8 mouse cellular contexts compared by ENCODE assay signal in the genomic region with DNA sequence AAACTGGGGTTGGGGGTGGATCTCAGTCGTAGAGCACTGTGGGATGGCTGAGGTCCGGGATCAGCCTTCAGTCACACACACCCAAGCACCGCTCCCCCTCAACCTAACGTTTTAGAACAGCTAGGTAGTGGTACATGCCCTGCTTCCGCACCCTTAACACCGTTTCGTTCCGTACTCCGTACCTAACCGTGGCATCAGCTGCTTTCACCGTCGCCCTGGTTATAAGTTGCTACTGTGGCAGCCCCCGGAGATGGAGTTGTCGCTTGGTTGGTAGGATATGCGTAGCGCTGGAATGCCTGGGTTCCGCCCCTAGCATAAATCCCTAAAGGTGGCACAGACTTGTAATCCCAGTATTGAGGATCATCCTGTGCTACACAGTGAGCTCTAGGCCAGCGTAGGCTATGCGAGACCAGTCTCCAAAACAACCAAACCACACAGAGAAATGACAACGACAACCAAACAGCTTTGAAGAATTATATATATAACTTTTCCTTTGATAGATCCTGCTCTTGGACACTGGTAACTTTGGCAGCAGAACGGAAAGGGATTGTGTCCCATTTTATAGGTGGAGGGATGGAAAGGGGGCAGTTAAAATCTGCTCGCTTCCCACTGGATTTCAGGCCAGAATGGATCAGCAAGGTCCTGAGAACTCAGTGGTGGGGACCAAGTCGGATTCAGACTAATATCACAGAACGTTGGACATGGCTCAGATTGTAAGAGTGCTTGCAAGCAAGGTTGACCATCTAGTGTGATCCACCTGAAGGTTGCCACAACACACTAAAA. TPM values are rescaled to one million over a fixed set of nuclear protein-coding genes. Genes with fewer than 3 reads are reported as not detected.
DNase-seq lines count a peak whose midpoint lies in the region; ATAC-seq and TF ChIP-seq lines count a peak whose summit lies in the region.

A gene (minus strand): TSS at position 207 of the 783 bp plus-strand sequence.

- peak within 1 kb of the TSS; percentile 84 for H3K4me3 ChIP-seq in kidney, adult 2 months (ENCODE audit: insufficient read depth, low read depth, low read length)
- peak within 1 kb of the TSS; percentile 67 for H3K4me3 ChIP-seq in G1E (ENCODE audit: low read depth, low read length)

- no peak for ATAC-seq in G1E (ENCODE audit: extremely low read depth, insufficient number of reproducible peaks, low FRiP score, poor library complexity, severe bottlenecking)
- peak; percentile 24 to 50; a peak in 3 of 4 replicates for ATAC-seq in hematopoietic stem cell, adult 5-6 weeks (replicated peaks in 1 of 2; ENCODE audit: insufficient read depth in 1 of 2, low FRiP score in 2 of 2, low TSS enrichment in 1 of 2, low read depth in 1 of 2, poor library complexity in 2 of 2, severe bottlenecking in 2 of 2)

- 4% methylated on average over 24 of the region's 24 CpGs for WGBS in kidney, adult 2 months

- H3K27ac ChIP-seq in kidney, adult 2 months (ENCODE audit: insufficient read depth, low read depth, low read length) = peak within 1 kb of the TSS; percentile 81

- no peak for DNase-seq in kidney, adult 2 months
- DNase-seq in kidney, postnatal 10 days = no peak
- no peak for DNase-seq in G1E (ENCODE audit: low spot score)
- DNase-seq in embryo, embryonic 11 days = peak; percentile 10
- peak; percentile 9 for DNase-seq in liver
- peak; percentile 24 for DNase-seq in neural tube, embryonic 10.5 days (ENCODE audit: extremely low spot score, low spot score)
- no peak for DNase-seq in urinary bladder, postnatal 36 days (ENCODE audit: low spot score in 2 of 2)

- H3K4me1 ChIP-seq in kidney, adult 2 months (ENCODE audit: control insufficient read depth, insufficient read depth, low read length) = no peaks in the 10 kb centered on the region
- peaks cover 11% of the 10 kb centered on the region; the same call in 1 of the 2 replicates for H3K4me1 ChIP-seq in G1E (ENCODE audit: insufficient read depth, low read depth, low read length)

- TF ChIP-seq POLR2A in kidney, adult 2 months (IDR thresholded peaks at IDR 0.05; ENCODE audit: low read depth, low read length) = no peak

- TF ChIP-seq CTCF in kidney, adult 2 months (conservative IDR thresholded peaks at IDR 0.05; ENCODE audit: insufficient read depth, insufficient read length, low read depth, low read length) = no peak
- no peak for TF ChIP-seq CTCF in G1E (IDR thresholded peaks at IDR 0.05; ENCODE audit: low read depth, low read length)

- no peaks in the 10 kb centered on the region for H3K9me3 ChIP-seq in G1E (replicated peaks)

- no peaks in the 10 kb centered on the region for H3K27me3 ChIP-seq in kidney, adult 2 months (replicated peaks; ENCODE audit: control insufficient read depth, insufficient read depth, low read length)
- no peaks in the 10 kb centered on the region for H3K27me3 ChIP-seq in G1E (ENCODE audit: insufficient read depth, low read length)

- no peaks in the 10 kb centered on the region for H3K36me3 ChIP-seq in kidney, adult 2 months (ENCODE audit: control insufficient read depth, insufficient read depth, low read length)
- H3K36me3 ChIP-seq in G1E (replicated peaks) = no peaks in the 10 kb centered on the region

RNA-seq across cellular contexts. Expression of the gene that starts here (rescaled TPM):
- 3.3 and 4.6 TPM in 2 replicates for polyA plus RNA-seq in kidney, adult 2 months (2012; rRNA removed)
- total RNA-seq in G1E (2014; fragmentation: Nextera tagmentation) (27.5 and 36.9 TPM in 2 replicates), G1E (2017) (35.6 and 38.5 TPM in 2 replicates)
- 1.7 and 1.8 TPM in 2 replicates for polyA plus RNA-seq in G1E (2012)
- total RNA-seq in hematopoietic stem cell, adult 5-6 weeks (2017) = 42.7 and 47.6 TPM in 2 replicates

Comparison
In these comparisons a context has a peak if more than half of its experiments do, and no peak if none do; other contexts are left out.
1. DNase-seq: peak in embryo, embryonic 11 days (single experiment), liver (single experiment) and neural tube, embryonic 10.5 days (single experiment); none in kidney, adult 2 months (single experiment), kidney, postnatal 10 days (single experiment), G1E (single experiment) and urinary bladder, postnatal 36 days (0 of 2).